Mouse (Mus musculus) hindbrain, postnatal 0 days (tissue): ENCODE data around the gene Polr1d. TPM values are rescaled to one million over a fixed set of nuclear protein-coding genes. Genes with fewer than 3 reads are reported as not detected.
A peak's percentile ranks its signal among the peaks of the same experiment; 100 is the strongest.

ENCODE experiments used
- ATAC-seq: fragments of 200-750 bp; cut with Nextera tagmentation; 2 replicates; pipeline ENCODE4 v1.8.0; 2017; ENCODE audit warnings: mild to moderate bottlenecking, moderate TSS enrichment, moderate library complexity
- DNase-seq: peaks from one replicate; pipeline ENCODE4 v3.0.0-alpha.2; 2015; ENCODE audit warnings: low spot score
- H3K27ac ChIP-seq: fragments of 300-500 bp; sonication (generic); 2 replicates; pipeline ENCODE4 v1.5.1; 2014; ENCODE audit warnings: mild to moderate bottlenecking
- H3K27me3 ChIP-seq: fragments of 300-500 bp; sonication (generic); 2 replicates; pipeline ENCODE4 v1.6.1; 2014; ENCODE audit warnings: low read length, mixed read lengths; ENCODE audit not compliant: insufficient read depth
- H3K36me3 ChIP-seq: fragments of 300-500 bp; sonication (generic); 2 replicates; pipeline ENCODE4 v1.6.1; 2014; ENCODE audit warnings: low read length, mixed read lengths; ENCODE audit not compliant: insufficient read depth
- H3K4me1 ChIP-seq: fragments of 300-500 bp; sonication (generic); 2 replicates; pipeline ENCODE4 v1.6.1; 2014; ENCODE audit warnings: antibody characterized with exemption, low read length, mixed read lengths; ENCODE audit not compliant: insufficient read depth
- H3K4me2 ChIP-seq: fragments of 300-500 bp; sonication (generic); 2 replicates; pipeline ENCODE4 v1.6.1; 2014; ENCODE audit warnings: low read depth, mild to moderate bottlenecking, low read length, moderate library complexity, mixed read lengths
- H3K4me3 ChIP-seq: fragments of 300-500 bp; sonication (generic); 2 replicates; pipeline ENCODE4 v1.5.1; 2014; ENCODE audit warnings: low read length
- H3K9ac ChIP-seq: fragments of 300-500 bp; sonication (generic); replicated peaks from 2 replicates; pipeline ENCODE4 v1.6.1; 2014; ENCODE audit warnings: mild to moderate bottlenecking, low read length, moderate library complexity, mixed read lengths
- H3K9me3 ChIP-seq: fragments of 300-500 bp; sonication (generic); 2 replicates; pipeline ENCODE4 v1.6.1; 2016; ENCODE audit warnings: low read length, mixed read lengths
- CTCF ChIP-seq: IDR thresholded peaks from 2 replicates; pipeline ENCODE4 v1.5.1; 2016; ENCODE audit warnings: antibody characterized with exemption, control low read depth, low read depth
- WGBS: fragments of 180-500 bp; shearing (Covaris S2); extraction: QIAGEN DNeasy Blood & Tissue Kit; methylation state at CpG from one replicate; pipeline ENCODE4 v1.1.7; 2014; 5-methylcytosine and 5-hydroxymethylcytosine counted together
- polyA plus RNA-seq: library from polyadenylated mRNA; unstranded; fragments of >200 nt; fragmentation: Nextera tagmentation; extraction: Ambion mirVana; gene quantifications from 2 replicates; pipeline ENCODE4 v1.2.1, GENCODE M21; 2015
- total RNA-seq: library from RNA; depleted of rRNA; stranded (reverse); fragments of >200 nt; gene quantifications from 2 replicates; pipeline ENCODE4 v1.2.3, GENCODE M21; 2014

Polr1d gene
- total and polyA plus RNA-seq, 2 experiments from 2014 or later: 53.7 to 103 TPM

DNA sequence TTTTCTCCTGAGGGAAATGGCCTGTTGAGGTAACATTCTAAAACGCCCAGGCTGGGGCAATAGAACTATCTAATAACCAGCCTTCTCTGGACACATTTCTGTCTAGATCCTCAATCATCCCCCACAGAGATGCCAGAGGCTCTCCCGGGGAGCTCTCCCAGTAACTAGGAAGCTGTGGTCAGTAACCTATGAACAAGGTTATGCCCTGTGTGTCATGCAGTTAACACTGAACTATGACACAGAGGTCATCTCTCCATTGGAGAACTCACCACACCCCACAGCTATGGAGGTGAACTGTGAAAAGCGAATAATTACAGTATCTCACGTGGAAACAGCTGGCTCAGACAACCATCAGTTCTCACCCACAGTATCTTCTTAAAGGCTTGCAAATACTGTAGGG, 5.0 kb upstream of the Polr1d start:
- no peaks in the 10 kb centered on the region for H3K9me3 ChIP-seq
- ATAC-seq (no peak), DNase-seq (no peak)
- 59% methylated on average over 4 of the region's 4 CpGs for WGBS
- TF ChIP-seq CTCF: no peak
- no peak overlapping the region for H3K4me3 ChIP-seq
- H3K4me2 ChIP-seq: no peak overlapping the region
- H3K9ac ChIP-seq: no peak overlapping the region
- H3K27ac ChIP-seq: no peak overlapping the region
- no peaks in the 10 kb centered on the region for H3K36me3 ChIP-seq
- no peaks in the 10 kb centered on the region for H3K27me3 ChIP-seq
- 0 out of 2 replicates have a peak, but pooled peaks cover 5% of the 10 kb centered on the region for H3K4me1 ChIP-seq

DNA sequence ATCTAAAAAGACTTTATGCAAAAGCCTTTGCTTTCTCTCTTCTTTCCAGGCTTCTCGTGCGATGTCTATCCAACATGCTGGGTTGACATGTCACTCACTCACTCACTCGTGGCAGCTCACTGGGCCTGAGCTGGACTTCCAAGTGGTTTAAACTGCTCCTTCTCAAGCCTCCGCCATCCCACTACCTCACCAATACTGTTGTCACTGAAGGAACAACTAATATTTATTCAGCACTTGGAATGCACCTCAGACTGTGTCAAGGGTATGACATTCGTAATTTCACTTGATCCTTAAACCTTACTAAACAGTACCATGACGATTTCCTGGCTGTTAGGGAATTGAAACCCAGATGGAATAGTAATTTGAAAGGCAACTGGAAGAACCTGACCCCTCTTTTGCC, 3.0 kb upstream of the Polr1d start:
- DNase-seq: no peak
- Histone ChIP-seq H3K9ac (no peak overlapping the region), H3K36me3 (no peaks in the 10 kb centered on the region), H3K9me3 (no peaks in the 10 kb centered on the region), H3K27me3 (no peaks in the 10 kb centered on the region), H3K4me3 (no peak overlapping the region), H3K27ac (no peak overlapping the region), H3K4me2 (no peak overlapping the region), H3K4me1 (0 out of 2 replicates have a peak, but pooled peaks cover 6% of the 10 kb centered on the region)
- WGBS: 82% methylated on average over 6 of the region's 6 CpGs
- no peak for TF ChIP-seq CTCF
- ATAC-seq: no peak

DNA sequence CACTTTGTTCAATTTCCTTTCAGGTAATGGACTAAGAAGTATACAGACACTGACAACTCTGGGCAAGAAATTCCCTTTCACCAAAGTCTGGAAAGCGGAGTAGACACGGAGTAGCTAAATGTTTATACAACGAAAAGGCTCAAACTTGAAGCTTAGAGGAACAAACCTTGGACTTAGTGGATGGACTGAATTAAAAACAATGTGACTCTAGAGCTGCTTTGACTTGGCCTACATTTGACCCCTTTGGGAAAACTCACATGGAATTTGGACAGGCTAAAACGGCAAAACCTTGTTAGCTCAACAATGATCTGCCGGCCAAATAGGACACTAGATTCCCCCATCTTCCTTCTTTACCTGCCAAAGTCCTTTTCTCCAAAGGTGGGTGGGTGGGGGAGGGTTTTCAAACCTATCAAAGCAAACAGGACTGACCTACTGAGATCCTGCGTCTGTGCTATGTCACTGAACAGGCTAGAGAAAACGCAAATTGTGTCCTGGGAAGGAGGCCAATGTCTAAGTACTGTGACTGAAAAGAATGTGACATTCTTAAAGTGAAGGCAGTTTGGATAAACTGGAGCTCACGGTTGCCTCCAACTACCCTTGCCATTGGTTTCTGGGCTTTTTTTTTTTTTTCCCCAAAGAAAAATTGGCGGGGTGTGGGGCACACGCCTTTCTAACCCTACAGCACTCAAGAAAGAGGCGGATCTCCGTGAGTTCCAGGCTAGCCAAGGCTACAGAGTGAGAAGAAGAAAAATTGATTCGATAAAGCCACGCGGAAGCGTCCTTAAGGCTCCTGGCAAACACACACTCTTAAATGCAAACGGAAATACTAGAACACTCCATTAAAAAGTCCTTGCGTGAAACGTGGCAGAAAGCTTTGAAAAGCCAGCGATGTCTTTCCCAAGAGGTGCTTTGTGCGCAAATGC, 1.5 kb upstream of the Polr1d start:
- H3K27ac ChIP-seq: peak overlapping the region; percentile 57
- H3K4me1 ChIP-seq: 0 out of 2 replicates have a peak, but pooled peaks cover 7% of the 10 kb centered on the region
- H3K36me3 ChIP-seq: no peaks in the 10 kb centered on the region
- H3K9me3 ChIP-seq: no peaks in the 10 kb centered on the region
- ATAC-seq (no peak), DNase-seq (peak; percentile 46)
- TF ChIP-seq CTCF: no peak
- no peaks in the 10 kb centered on the region for H3K27me3 ChIP-seq
- peak overlapping the region; percentile 93 for H3K4me2 ChIP-seq
- H3K4me3 ChIP-seq: peak overlapping the region; percentile 65
- 13% methylated on average over 21 of the region's 21 CpGs for WGBS
- peak overlapping the region; percentile 53 for H3K9ac ChIP-seq

DNA sequence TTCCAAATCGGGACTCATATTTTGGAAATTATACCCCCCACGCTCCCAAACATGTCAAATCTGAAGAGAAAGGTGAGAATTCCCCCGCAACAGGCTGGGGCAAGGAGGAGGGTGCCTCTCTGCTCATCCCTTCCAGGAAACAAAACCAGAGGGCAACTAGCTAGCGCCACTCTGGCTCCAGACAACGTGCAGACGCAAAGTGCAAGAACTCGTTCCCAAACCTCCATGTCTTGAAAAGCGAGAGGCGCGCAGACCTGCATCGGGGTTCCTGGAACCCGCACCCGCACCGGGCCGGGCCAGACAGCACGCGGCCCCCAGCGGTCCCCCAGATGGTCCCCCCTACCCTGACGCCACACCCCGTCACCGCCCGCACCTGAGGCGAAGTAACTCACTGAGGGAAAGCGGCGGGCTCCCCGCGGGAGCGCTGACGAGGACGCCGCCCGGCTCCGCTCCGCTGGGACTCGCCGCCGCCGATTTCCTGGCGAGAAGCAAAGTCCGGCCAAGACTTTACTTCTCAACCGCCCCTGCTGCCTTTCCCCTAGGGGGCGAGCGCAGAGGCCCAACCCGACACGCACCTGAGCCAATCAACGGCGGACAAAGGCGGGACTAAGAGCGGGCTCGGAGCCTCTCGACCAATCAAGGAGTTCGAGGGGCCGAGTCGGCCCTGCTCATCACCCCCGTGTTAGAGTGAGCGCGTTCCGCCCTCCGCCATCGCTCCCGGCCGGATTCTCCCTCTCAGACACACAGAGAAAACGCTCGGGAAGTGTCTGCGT, 638 bp upstream of the Polr1d start, which contains the start of gene Lnx2:
Gene Lnx2 (minus strand): TSS at position 561 of the 773 bp plus-strand sequence.
- peak; percentile 99 for ATAC-seq

GRCm38 (mm10) chr5:147077305-147078034, 620 bp downstream of the Polr1d start:
- H3K4me1 ChIP-seq: 0 out of 2 replicates have a peak, but pooled peaks cover 7% of the 10 kb centered on the region
- peak overlapping the region; percentile 60 for H3K27ac ChIP-seq
- no peak for TF ChIP-seq CTCF
- H3K9me3 ChIP-seq: no peaks in the 10 kb centered on the region
- DNase-seq (peak; percentile 90), ATAC-seq (peak; percentile 67)
- H3K36me3 ChIP-seq: no peaks in the 10 kb centered on the region
- H3K4me2 ChIP-seq: peak overlapping the region; percentile 93
- no peaks in the 10 kb centered on the region for H3K27me3 ChIP-seq
- H3K9ac ChIP-seq: peak overlapping the region; percentile 59
- peak overlapping the region; percentile 65 for H3K4me3 ChIP-seq
- under 1% methylated on average over 54 of the region's 57 CpGs for WGBS

More for the DNA sequence above, 638 bp upstream of the Polr1d start, which contains the start of gene Lnx2:
- WGBS: under 1% methylated on average over 65 of the region's 65 CpGs
- H3K4me2 ChIP-seq: peak within 1 kb of the TSS; percentile 93
- no peaks in the 10 kb centered on the region for H3K27me3 ChIP-seq
- peak; percentile 99 for DNase-seq
- no peaks in the 10 kb centered on the region for H3K9me3 ChIP-seq
- H3K4me1 ChIP-seq: 0 out of 2 replicates have a peak, but pooled peaks cover 7% of the 10 kb centered on the region
- H3K27ac ChIP-seq: peak within 1 kb of the TSS; percentile 60
- peak; percentile 70 for TF ChIP-seq CTCF
- peak within 1 kb of the TSS; percentile 59 for H3K9ac ChIP-seq
- no peaks in the 10 kb centered on the region for H3K36me3 ChIP-seq
- H3K4me3 ChIP-seq: peak within 1 kb of the TSS; percentile 65
